Mouse (Mus musculus) testis, adult 2 months (tissue): ENCODE data around the gene Uhrf1.

ENCODE experiments used
- CTCF ChIP-seq: fragments of 200-500 bp; IDR thresholded peaks from 2 replicates; pipeline ENCODE4 v1.5.1; 2012; ENCODE audit warnings: low read depth, mild to moderate bottlenecking, inconsistent platforms, low read length, moderate library complexity; ENCODE audit not compliant: control insufficient read depth, insufficient read depth, insufficient replicate concordance
- POLR2A ChIP-seq: fragments of 200-500 bp; IDR thresholded peaks from 2 replicates; pipeline ENCODE4 v1.6.1; 2012; ENCODE audit warnings: low read depth, mild to moderate bottlenecking, inconsistent platforms, low read length, moderate library complexity; ENCODE audit not compliant: control insufficient read depth

DNA sequence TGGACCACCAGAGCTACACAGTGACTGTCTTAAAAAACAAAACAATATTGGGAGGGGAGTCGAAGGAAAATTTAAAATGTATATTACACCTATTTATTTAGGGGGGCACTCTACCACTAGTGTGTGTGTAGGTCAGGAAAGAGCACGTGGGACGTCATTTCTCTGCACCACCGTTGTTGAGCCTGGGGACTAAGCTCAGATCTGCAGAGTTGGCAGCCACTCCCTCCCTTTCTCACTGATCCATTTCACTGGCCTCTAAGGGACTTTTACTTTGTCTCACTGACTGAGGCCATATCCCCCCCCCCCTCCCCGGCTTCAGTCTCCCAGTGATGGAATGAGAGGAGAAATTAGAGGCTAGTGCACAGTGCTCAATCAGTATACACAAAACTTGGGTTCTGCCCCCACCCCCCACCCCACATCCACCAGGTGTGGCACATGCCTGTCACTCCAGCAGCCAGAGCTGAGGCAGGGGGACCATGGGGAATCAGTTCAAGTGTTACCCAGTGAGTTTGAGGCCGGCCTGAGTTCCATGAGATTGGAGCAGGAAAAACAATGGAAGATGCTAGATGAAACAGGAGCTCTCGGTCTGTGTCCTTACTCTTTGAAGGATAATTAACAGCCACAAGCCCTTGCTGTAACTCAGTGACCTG is 11.2 kb upstream of the Uhrf1 start:
- no peak for TF ChIP-seq POLR2A
- no peak for TF ChIP-seq CTCF
